Mouse (Mus musculus): ENCODE results near the gene Ap2b1.

Gene Ap2b1

GRCm38 (mm10) chr11:83403787-83404186 is 105.0 kb downstream of the Ap2b1 start:
- no peak for DNase-seq

GRCm38 (mm10) chr11:83406391-83406790 is 107.6 kb downstream of the Ap2b1 start:
- DNase-seq: no peak

GRCm38 (mm10) chr11:83408242-83408641 is 109.4 kb downstream of the Ap2b1 start:
- DNase-seq: no peak

DNA sequence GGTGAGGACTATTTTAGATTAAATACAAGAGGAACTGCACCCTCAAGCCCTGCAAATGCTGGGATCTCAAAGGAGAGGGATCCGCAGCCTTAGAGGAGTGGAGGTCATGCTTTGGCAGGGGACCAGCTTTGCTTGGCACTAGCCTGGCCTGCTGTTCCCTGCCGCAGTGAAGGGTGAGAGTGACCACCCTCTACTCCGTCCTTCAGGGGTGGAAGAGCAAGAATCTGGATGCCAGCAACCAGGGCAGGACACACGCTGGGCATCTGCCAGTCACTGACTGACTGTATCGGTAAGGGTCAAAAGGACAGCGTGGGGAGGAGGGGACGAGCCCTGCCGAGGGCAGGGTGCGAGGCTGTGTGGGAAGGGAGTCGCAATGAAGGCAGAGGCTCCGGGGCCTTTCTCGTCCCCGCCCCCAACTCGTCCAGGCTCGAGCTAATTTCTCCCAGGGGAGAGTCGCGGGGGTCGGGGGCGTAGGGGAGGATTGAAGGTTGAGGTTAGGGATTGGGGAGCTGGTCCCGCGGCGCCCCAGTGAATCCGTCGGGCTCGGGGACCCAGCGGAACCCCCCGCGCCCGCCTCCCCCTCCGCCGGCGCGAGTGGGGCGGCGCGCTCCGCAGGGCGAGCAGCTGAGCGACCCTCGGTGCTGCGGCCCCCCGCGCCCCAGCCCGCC is 110.4 kb downstream of the Ap2b1 start, which contains the start of gene Rasl10b:
Rasl10b (plus strand) TSS at position 51 of the 668 bp plus-strand sequence.
- no peak for DNase-seq

- DNase-seq: no peak
These were observed 111.0 kb downstream of the Ap2b1 start for GRCm38 (mm10) chr11:83409792-83410291.

GRCm38 (mm10) chr11:83410510-83410909 is 111.7 kb downstream of the Ap2b1 start:
- no peak for DNase-seq

GRCm38 (mm10) chr11:83417080-83417479 is 118.3 kb downstream of the Ap2b1 start:
- peak; percentile 69 for DNase-seq

DNA sequence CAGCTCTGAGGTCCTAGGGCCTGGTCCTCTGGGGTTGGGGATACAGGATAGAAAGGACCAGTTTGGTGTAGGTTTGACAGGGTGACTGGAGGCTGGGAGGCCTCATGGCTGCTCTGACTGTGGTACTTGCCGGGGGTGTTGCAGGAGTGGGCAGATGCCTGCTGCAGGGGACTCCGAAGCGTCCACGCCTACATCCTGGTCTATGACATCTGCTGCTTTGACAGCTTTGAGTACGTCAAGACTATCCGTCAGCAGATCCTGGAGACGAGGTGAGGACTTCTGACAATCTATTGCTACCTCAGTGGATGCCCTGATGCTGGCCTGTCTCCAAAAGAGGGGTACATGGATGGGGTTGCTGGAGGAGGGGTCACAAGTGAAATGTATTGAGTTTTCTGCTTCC is 118.9 kb downstream of the Ap2b1 start:
- no peak for DNase-seq

GRCm38 (mm10) chr11:83418566-83418965 is 119.7 kb downstream of the Ap2b1 start:
- DNase-seq: no peak

DNA sequence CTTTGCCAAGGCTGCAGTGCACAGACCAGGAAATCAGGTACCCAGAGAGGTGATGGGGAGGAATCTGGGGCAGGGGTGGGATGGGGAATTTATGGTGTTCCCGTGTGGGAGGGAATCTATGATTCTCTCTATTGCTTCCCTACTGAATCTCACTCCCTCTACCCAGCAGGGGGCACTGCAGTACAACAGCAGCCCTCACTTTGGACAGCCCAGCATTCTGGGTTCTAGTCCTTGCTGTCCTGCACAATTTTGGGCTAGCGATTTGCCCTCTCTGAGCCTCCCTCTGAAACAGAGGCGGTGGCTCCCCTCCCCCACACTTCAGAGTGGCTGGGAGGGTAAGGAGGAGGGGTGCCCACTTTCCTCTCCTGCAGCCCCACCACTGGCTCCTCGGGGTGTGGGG is 121.5 kb downstream of the Ap2b1 start:
- no peak for DNase-seq

GRCm38 (mm10) chr11:83421305-83421704 is 122.5 kb downstream of the Ap2b1 start:
- peak; percentile 72 for DNase-seq

DNA sequence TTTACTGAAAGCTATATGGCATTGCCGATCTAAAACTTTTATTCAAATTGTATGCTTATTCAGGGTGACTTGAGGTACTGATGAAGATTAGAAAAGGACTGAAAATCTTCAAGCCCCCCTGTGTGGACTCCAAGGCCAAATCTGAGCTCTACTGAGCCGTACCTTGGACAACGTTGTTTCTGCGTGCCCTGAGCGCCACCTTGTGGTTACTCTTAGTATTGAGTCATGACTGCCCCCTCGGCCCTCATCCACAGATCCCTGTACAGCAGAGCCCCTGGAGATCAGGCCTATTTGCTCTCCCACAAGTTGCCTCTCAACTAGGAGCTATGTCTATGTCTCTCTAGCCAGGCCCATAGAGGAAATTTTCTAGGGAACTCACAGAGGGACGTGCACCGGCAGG is 125.9 kb downstream of the Ap2b1 start:
- DNase-seq: peak; percentile 83

GRCm38 (mm10) chr11:83426964-83427363 is 128.1 kb downstream of the Ap2b1 start:
- DNase-seq: peak; percentile 55

DNA sequence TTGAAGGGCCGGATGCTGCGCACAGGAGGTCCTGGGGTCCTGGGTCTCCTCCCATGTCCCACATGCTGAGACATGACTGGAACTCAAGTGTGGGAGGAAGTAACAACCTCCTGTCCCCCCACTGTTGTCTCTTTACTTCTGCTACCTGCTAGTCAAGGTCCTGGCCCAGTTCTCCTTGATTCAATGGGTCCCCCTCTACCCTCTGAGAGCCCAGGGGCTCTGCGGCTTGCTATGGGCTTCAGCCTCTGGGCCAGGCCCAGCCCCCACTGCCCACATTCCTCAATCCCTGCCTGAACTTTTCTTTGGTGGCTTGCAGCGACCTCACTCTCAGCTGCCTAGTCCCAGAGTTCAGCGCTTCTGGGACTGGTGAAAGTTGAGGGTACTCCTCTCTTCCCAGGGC is 130.5 kb downstream of the Ap2b1 start, which contains the start of gene Gas2l2:
Gas2l2 (minus strand) TSS at position 101 of the 400 bp plus-strand sequence.
- DNase-seq: no peak

- DNase-seq: no peak
These were observed 133.7 kb downstream of the Ap2b1 start for GRCm38 (mm10) chr11:83432533-83432932.

DNA sequence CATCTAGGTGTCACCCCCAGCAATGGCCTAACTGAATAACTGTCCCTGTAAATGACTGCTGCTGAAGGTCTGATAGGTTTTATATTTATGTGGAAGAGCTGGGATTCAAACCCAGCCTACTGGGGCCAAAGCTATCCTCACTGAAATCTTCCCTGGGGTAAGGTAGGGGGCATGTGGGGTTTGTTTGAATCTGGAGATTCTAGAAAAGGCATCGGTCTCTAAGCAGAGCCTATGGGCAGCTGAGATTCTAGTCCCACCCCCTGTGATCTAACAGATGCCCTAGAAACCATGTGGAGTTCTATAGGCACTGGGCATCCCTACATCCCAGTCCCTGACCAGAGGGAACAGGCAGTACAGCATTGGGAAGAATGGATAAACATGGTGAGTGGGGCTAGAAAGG is 138.6 kb downstream of the Ap2b1 start, which contains the start of gene 1700020L24Rik:
1700020L24Rik (plus strand) TSS at position 301 of the 400 bp plus-strand sequence.
- DNase-seq: no peak

GRCm38 (mm10) chr11:83439426-83440060 is 140.7 kb downstream of the Ap2b1 start:
- DNase-seq: no peak

DNA sequence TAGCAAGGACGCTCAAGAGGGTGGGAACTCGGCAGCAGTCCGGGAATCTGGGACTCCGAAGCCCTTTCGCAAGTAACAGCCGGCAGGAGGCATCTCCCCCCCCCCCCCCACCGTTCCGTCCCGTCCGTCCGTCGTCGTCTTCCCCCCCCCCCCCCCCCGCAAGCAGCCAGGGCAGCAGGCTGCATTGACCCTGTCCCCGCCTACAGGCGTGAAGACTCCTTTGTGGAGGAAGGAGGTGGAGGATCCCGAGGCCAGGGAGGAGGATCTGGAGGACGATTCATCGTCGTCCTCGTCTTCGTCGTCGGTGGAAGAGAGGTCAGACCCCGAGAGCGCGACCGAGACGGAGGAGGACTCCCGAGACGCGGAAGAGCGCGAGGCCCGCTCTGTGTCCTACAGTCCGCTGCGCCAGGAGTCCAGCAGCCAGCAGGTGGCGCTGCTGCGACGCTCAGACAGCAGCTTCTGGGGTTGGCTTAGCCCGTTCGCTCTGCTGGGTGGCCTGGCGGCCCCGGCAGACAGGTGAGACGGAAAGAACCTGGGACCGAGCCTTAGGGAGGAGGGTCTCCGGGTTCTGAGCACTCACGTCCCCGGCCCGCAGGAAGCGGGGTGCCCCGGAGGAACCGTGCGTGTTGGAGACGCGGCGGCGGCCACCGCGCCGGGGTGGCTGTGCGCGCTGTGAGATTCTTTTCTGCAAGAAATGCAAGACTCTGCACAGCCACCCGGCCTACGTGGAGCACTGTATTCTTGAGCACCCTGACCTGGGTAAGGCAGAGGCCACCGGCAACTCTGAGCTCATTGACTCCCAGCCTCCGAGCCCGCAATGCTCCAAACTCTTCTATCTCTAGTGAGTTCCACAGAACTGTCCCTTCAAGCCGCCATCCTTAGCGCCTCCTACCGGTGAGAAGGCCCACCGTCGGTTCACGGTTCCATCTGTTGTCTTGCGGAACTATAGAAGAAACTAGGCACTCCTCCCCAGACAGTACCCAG is 141.5 kb downstream of the Ap2b1 start:
- DNase-seq: peak; percentile 92

DNA sequence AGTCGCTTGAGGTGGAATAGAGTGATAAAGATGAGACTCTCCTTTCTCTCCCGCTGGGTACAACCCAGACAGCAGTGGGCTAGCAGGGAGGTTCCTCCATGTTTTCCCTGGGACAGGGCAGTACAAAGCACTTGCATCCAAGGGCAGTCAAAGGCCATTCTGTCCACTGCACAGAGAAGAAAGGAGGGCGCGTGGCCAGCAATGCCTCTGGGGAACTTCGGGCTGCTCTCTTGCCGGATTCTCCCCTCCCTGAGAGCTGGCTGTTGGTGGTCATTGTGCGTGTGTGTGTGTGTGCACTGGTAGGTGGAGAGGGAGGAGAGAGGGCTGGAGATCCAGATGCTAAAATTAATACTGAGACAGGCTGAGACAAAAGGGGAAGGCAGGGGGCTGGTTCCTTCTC is 142.4 kb downstream of the Ap2b1 start:
- no peak for DNase-seq

DNA sequence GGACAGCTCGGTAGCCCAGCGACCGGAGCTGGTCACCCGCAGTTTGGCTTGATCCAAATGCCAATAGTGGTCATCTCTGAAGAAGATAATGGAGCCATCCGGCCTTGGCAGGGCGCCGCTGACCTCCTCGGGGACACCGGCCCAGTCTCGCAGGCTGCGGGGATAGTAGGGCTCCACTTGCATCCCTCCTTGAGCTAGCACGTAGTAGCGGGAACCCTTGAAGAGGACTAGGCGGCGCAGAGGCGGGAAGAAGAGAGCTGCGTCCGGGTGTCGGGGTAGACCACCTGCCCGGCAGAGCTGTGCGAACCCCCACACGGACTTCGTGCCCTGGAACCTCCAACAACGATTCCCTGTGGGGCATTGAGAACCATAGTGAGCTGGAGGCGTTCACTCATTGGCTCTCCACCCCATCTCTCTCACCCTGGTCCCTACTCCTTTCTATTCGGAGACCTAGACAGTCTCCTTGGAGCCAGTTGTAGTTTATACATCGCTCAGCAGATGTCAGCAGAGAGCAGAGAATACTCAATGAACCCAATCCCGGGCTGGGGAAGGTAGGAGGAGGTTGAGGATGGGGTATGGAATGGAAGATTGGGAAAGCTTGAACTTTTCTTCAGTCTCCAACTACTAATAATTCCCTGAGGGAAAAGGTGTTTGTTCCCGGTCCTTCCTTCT is 143.9 kb downstream of the Ap2b1 start:
- DNase-seq: peak; percentile 90

- DNase-seq: no peak
These were observed 145.0 kb downstream of the Ap2b1 start for GRCm38 (mm10) chr11:83443824-83444223.

GRCm38 (mm10) chr11:83445001-83445400 is 146.2 kb downstream of the Ap2b1 start:
- no peak for DNase-seq

All from lung, postnatal 36 days (tissue).